ENCODE assay signal across 8 mouse cellular contexts in genomic region chr8:123041008-123041773, GRCm38 (mm10). TPM values are rescaled to one million over a fixed set of nuclear protein-coding genes. Genes with fewer than 3 reads are reported as not detected.
DNase-seq lines count a peak whose midpoint lies in the region; ATAC-seq and TF ChIP-seq lines count a peak whose summit lies in the region.

No protein-coding gene starts in this region.

- TF ChIP-seq POLR2A in bone marrow, adult 2 months (IDR thresholded peaks at IDR 0.05; ENCODE audit: borderline replicate concordance, control insufficient read depth, low read depth, low read length) = peak; percentile 64

- no peaks in the 10 kb centered on the region for H3K36me3 ChIP-seq in C2C12 (ENCODE audit: control insufficient read depth, insufficient read depth)
- H3K36me3 ChIP-seq in heart, embryonic 14.5 days (ENCODE audit: control insufficient read depth, insufficient read depth, low read length) = 0 out of 2 replicates have a peak, but pooled peaks cover 6% of the 10 kb centered on the region
- H3K36me3 ChIP-seq in liver, embryonic 15.5 days (replicated peaks) = peaks cover 3% of the 10 kb centered on the region; the same call in 1 of the 2 replicates
- H3K36me3 ChIP-seq in neural tube, embryonic 12.5 days = no peaks in the 10 kb centered on the region; the same call in 1 of the 2 replicates

- no peaks in the 10 kb centered on the region for H3K27me3 ChIP-seq in C2C12 (ENCODE audit: control insufficient read depth, insufficient read depth, insufficient read length)
- H3K27me3 ChIP-seq in heart, embryonic 14.5 days (ENCODE audit: control insufficient read depth, insufficient read depth, low read length) = no peaks in the 10 kb centered on the region
- no peaks in the 10 kb centered on the region for H3K27me3 ChIP-seq in liver, embryonic 15.5 days
- no peaks in the 10 kb centered on the region for H3K27me3 ChIP-seq in neural tube, embryonic 12.5 days (replicated peaks)

- peak overlapping the region; percentile 84 for H3ac ChIP-seq in C2C12 (ENCODE audit: control insufficient read depth, insufficient read length, low read depth)

- H3K4me2 ChIP-seq in heart, embryonic 14.5 days (ENCODE audit: low read length) = peak overlapping the region; percentile 88
- H3K4me2 ChIP-seq in liver, embryonic 15.5 days = peak overlapping the region; percentile 83
- H3K4me2 ChIP-seq in neural tube, embryonic 12.5 days (replicated peaks) = peak overlapping the region; percentile 79

- H3K9me3 ChIP-seq in heart, embryonic 14.5 days (ENCODE audit: control insufficient read depth, low read length) = no peaks in the 10 kb centered on the region
- H3K9me3 ChIP-seq in liver, embryonic 15.5 days (replicated peaks) = no peaks in the 10 kb centered on the region
- no peaks in the 10 kb centered on the region for H3K9me3 ChIP-seq in neural tube, embryonic 12.5 days

- no peak for ATAC-seq in heart, embryonic 14.5 days (ENCODE audit: insufficient number of reproducible peaks, insufficient read depth, low FRiP score, low read depth)
- no peak for ATAC-seq in liver, embryonic 15.5 days (ENCODE audit: insufficient read depth)
- no peak; the same call in 1 of the 2 replicates for ATAC-seq in neural tube, embryonic 12.5 days (ENCODE audit: low FRiP score, low read depth)

- no peak for TF ChIP-seq CTCF in C2C12 (IDR thresholded peaks at IDR 0.05; ENCODE audit: control insufficient read depth, insufficient read depth, insufficient read length)
- TF ChIP-seq CTCF in bone marrow, adult 2 months (IDR thresholded peaks at IDR 0.05; ENCODE audit: control insufficient read depth, insufficient read depth, low read length) = peak; percentile 30; the same call in 1 of the 2 replicates

- H3K79me2 ChIP-seq in C2C12 (ENCODE audit: control insufficient read depth, insufficient read depth) = peaks cover 79% of the 10 kb centered on the region

- H3K9ac ChIP-seq in heart, embryonic 14.5 days (ENCODE audit: low read length) = peak overlapping the region; percentile 100
- peak overlapping the region; percentile 100 for H3K9ac ChIP-seq in liver, embryonic 15.5 days
- peak overlapping the region; percentile 99 for H3K9ac ChIP-seq in neural tube, embryonic 12.5 days

- H3K4me1 ChIP-seq in bone marrow, adult 2 months (ENCODE audit: control insufficient read depth, insufficient read depth, low read length) = peaks cover 11% of the 10 kb centered on the region
- H3K4me1 ChIP-seq in heart, embryonic 14.5 days (ENCODE audit: control insufficient read depth in 2 of 2, insufficient read depth in 2 of 2, low read length in 2 of 2) = peaks cover 6 to 50% of the 10 kb centered on the region in 2 experiments
- peaks cover 69% of the 10 kb centered on the region for H3K4me1 ChIP-seq in liver, embryonic 15.5 days (replicated peaks)
- peaks cover 36% of the 10 kb centered on the region for H3K4me1 ChIP-seq in neural tube, embryonic 12.5 days

- peaks cover 65% of the 10 kb centered on the region for H3K79me3 ChIP-seq in C2C12 (ENCODE audit: low read depth)

- under 1% methylated on average over 71 of the region's 71 CpGs for WGBS in bone marrow, adult 2 months
- under 1% methylated on average over 51 of the region's 71 CpGs for WGBS in heart, embryonic 14.5 days
- WGBS in liver, embryonic 15.5 days (ENCODE audit: insufficient replicate concordance) = under 1% methylated on average over 70 of the region's 71 CpGs
- under 1% methylated on average over 70 of the region's 71 CpGs for WGBS in neural tube, embryonic 12.5 days

- peak overlapping the region; percentile 78 for H3K4me3 ChIP-seq in C2C12 (ENCODE audit: insufficient read depth, poor library complexity, severe bottlenecking)
- peak overlapping the region; percentile 92 for H3K4me3 ChIP-seq in bone marrow, adult 2 months (replicated peaks; ENCODE audit: control insufficient read depth, low read depth, low read length)
- peak overlapping the region; percentile 96 to 99 for H3K4me3 ChIP-seq in heart, embryonic 14.5 days (ENCODE audit: control insufficient read depth in 1 of 2, insufficient read depth in 1 of 2, low read depth in 1 of 2, low read length in 2 of 2)
- H3K4me3 ChIP-seq in liver, embryonic 15.5 days (replicated peaks) = peak overlapping the region; percentile 100
- H3K4me3 ChIP-seq in neural tube, embryonic 12.5 days = peak overlapping the region; percentile 100

- peak overlapping the region; percentile 98 for H3K27ac ChIP-seq in bone marrow, adult 2 months (ENCODE audit: control insufficient read depth, insufficient read depth, low read depth, low read length, poor library complexity)
- peak overlapping the region; percentile 86 to 99 for H3K27ac ChIP-seq in heart, embryonic 14.5 days (replicated peaks in 1 of 2; ENCODE audit: control insufficient read depth in 1 of 2, insufficient read depth in 1 of 2, low read depth in 2 of 2, low read length in 2 of 2)
- peak overlapping the region; percentile 96 for H3K27ac ChIP-seq in liver, embryonic 15.5 days (replicated peaks)
- peak overlapping the region; percentile 92 for H3K27ac ChIP-seq in neural tube, embryonic 12.5 days

- DNase-seq in fibroblast of lung, adult 2 months (ENCODE audit: low read depth) = peak; percentile 26
- DNase-seq in kidney, postnatal 14 days = peak; percentile 74
- DNase-seq in telencephalon, adult 2 months (ENCODE audit: low read depth, low spot score) = peak; percentile 36

TF ChIP-seq in C2C12, 6 proteins besides CTCF, POLR2A, EP300 and RAD21:
- no peak for TF ChIP-seq MYOG (IDR thresholded peaks at IDR 0.05; ENCODE audit: control insufficient read depth, extremely low read depth, insufficient read length)

RNA-seq across cellular contexts. Expression of gene Ankrd11, which starts 0.9 kb away (rescaled TPM):
- polyA plus RNA-seq in C2C12 (2012; fragmentation: generic; extraction: Trizol) = 32.5 TPM
- 38.1 and 78.7 TPM in 2 replicates for polyA plus RNA-seq in bone marrow, adult 2 months (2011; ENCODE audit: insufficient read depth, insufficient read length, low replicate concordance, missing spikeins)
- polyA plus RNA-seq in heart, embryonic 14.5 days (2014; fragmentation: Nextera tagmentation; extraction: Ambion mirVana) = 63.3 and 68.2 TPM in 2 replicates
- 18.1 and 20.8 TPM in 2 replicates for polyA plus RNA-seq in liver, embryonic 15.5 days (2015; fragmentation: Nextera tagmentation; extraction: Ambion mirVana)
- 96.8 and 98.8 TPM in 2 replicates for polyA plus RNA-seq in neural tube, embryonic 12.5 days (2016; fragmentation: Nextera tagmentation; extraction: Ambion mirVana)

RNA-seq across cellular contexts. Expression of gene Spg7, which starts 21.6 kb away (rescaled TPM):
- 57.4 TPM for polyA plus RNA-seq in C2C12 (2012; fragmentation: generic; extraction: Trizol)
- 66.1 and 74.6 TPM in 2 replicates for polyA plus RNA-seq in bone marrow, adult 2 months (2011; ENCODE audit: insufficient read depth, insufficient read length, low replicate concordance, missing spikeins)
- 64.5 and 64.7 TPM in 2 replicates for polyA plus RNA-seq in heart, embryonic 14.5 days (2014; fragmentation: Nextera tagmentation; extraction: Ambion mirVana)
- 20.8 and 21.2 TPM in 2 replicates for polyA plus RNA-seq in liver, embryonic 15.5 days (2015; fragmentation: Nextera tagmentation; extraction: Ambion mirVana)
- 60.0 and 61.0 TPM in 2 replicates for polyA plus RNA-seq in neural tube, embryonic 12.5 days (2016; fragmentation: Nextera tagmentation; extraction: Ambion mirVana)
